ENCODE assay signal across 14 mouse cellular contexts in genomic region chr16:90384058-90384457, GRCm38 (mm10). TPM values are rescaled to one million over a fixed set of nuclear protein-coding genes. Genes with fewer than 3 reads are reported as not detected.
A peak's percentile ranks its signal among the peaks of the same experiment; 100 is the strongest.
DNase-seq lines count a peak whose midpoint lies in the region; ATAC-seq and TF ChIP-seq lines count a peak whose summit lies in the region.
"Had no signal": no experiment of that assay in that cellular context is flagged by ENCODE, and none has a peak within 500 bp of the region (broad histone marks: within the 10 kb centered on the region; RNA-seq: fewer than 3 reads in every experiment).

No protein-coding gene starts in this region.

- H3K36me3 ChIP-seq in forebrain, embryonic 15.5 days, result no peaks in the 10 kb centered on the region
- no peaks in the 10 kb centered on the region for H3K36me3 ChIP-seq in forebrain, embryonic 13.5 days (ENCODE audit: poor library complexity, severe bottlenecking)
- H3K36me3 ChIP-seq in midbrain, postnatal 0 days (ENCODE audit: insufficient read depth, low read length), result no peaks in the 10 kb centered on the region
- H3K36me3 ChIP-seq in midbrain, embryonic 13.5 days, result no peaks in the 10 kb centered on the region
- H3K36me3 ChIP-seq: liver, embryonic 15.5 days; stomach, embryonic 15.5 days had no signal

- TF ChIP-seq CTCF in midbrain, postnatal 0 days (IDR thresholded peaks at IDR 0.05), result no peak

- WGBS in forebrain, embryonic 15.5 days, result 70% methylated on average over 3 of the region's 3 CpGs
- WGBS in forebrain, embryonic 13.5 days, result 85% methylated on average over 3 of the region's 3 CpGs
- WGBS in midbrain, postnatal 0 days, result 63% methylated on average over 3 of the region's 3 CpGs
- WGBS in midbrain, embryonic 13.5 days, result 87% methylated on average over 3 of the region's 3 CpGs

- H3K9ac ChIP-seq in forebrain, embryonic 15.5 days (replicated peaks), result no peak overlapping the region
- H3K9ac ChIP-seq in forebrain, embryonic 13.5 days, result no peak overlapping the region
- H3K9ac ChIP-seq in midbrain, postnatal 0 days (replicated peaks; ENCODE audit: low read length, poor library complexity, severe bottlenecking), result no peak overlapping the region
- H3K9ac ChIP-seq in midbrain, embryonic 13.5 days (replicated peaks), result no peak overlapping the region
- H3K9ac ChIP-seq: liver, embryonic 15.5 days; stomach, embryonic 15.5 days had no signal

- peaks cover 35% of the 10 kb centered on the region for H3K4me1 ChIP-seq in forebrain, embryonic 15.5 days
- peaks cover 37% of the 10 kb centered on the region for H3K4me1 ChIP-seq in forebrain, embryonic 13.5 days
- peaks cover 11% of the 10 kb centered on the region; the same call in 1 of the 2 replicates for H3K4me1 ChIP-seq in midbrain, postnatal 0 days (ENCODE audit: insufficient read depth, low read length)
- H3K4me1 ChIP-seq in midbrain, embryonic 13.5 days (replicated peaks), result peaks cover 35% of the 10 kb centered on the region

- no peaks in the 10 kb centered on the region for H3K9me3 ChIP-seq in forebrain, embryonic 15.5 days
- no peaks in the 10 kb centered on the region; the same call in 1 of the 2 replicates for H3K9me3 ChIP-seq in forebrain, embryonic 13.5 days (replicated peaks)
- H3K9me3 ChIP-seq in midbrain, postnatal 0 days (ENCODE audit: low read length), result no peaks in the 10 kb centered on the region
- no peaks in the 10 kb centered on the region for H3K9me3 ChIP-seq in midbrain, embryonic 13.5 days
- H3K9me3 ChIP-seq: liver, embryonic 15.5 days; midbrain, embryonic 10.5 days; stomach, embryonic 15.5 days had no signal

- DNase-seq in kidney, adult 9 months, result peak; percentile 56
- no peak for DNase-seq in kidney, postnatal 4 days
- peak; percentile 45 for DNase-seq in midbrain, postnatal 0 days (ENCODE audit: low spot score)
- no peak for DNase-seq in urinary bladder, adult 2 months (ENCODE audit: low spot score)
- DNase-seq: cerebellum, adult 11-12 months; thymus, postnatal 14 days had no signal

- H3K27me3 ChIP-seq in forebrain, embryonic 15.5 days, result no peaks in the 10 kb centered on the region
- no peaks in the 10 kb centered on the region for H3K27me3 ChIP-seq in forebrain, embryonic 13.5 days
- 0 out of 2 replicates have a peak, but pooled peaks cover 5% of the 10 kb centered on the region for H3K27me3 ChIP-seq in midbrain, postnatal 0 days (ENCODE audit: insufficient read depth, low read length)
- peaks cover 32% of the 10 kb centered on the region for H3K27me3 ChIP-seq in midbrain, embryonic 13.5 days
- H3K27me3 ChIP-seq: stomach, embryonic 15.5 days had no signal

- no peak for ATAC-seq in forebrain, embryonic 15.5 days (replicated peaks)
- ATAC-seq in forebrain, embryonic 13.5 days, result no peak
- no peak for ATAC-seq in midbrain, postnatal 0 days (ENCODE audit: low FRiP score)
- ATAC-seq in midbrain, embryonic 13.5 days, result no peak
- ATAC-seq: CD4-positive, CD25-positive, alpha-beta regulatory T cell, adult 4 months; inflammation-experienced regulatory T-cells, adult 6 months had no signal

- 0 out of 2 replicates have a peak overlapping the region, but pooled peaks have one; percentile 99 for H3K27ac ChIP-seq in forebrain, embryonic 15.5 days (replicated peaks)
- no peak overlapping the region for H3K27ac ChIP-seq in forebrain, embryonic 13.5 days
- H3K27ac ChIP-seq in midbrain, postnatal 0 days (ENCODE audit: low read depth, low read length), result no peak overlapping the region
- no peak overlapping the region for H3K27ac ChIP-seq in midbrain, embryonic 13.5 days
- H3K27ac ChIP-seq: liver, embryonic 15.5 days; stomach, embryonic 15.5 days had no signal

- no peak overlapping the region for H3K4me3 ChIP-seq in forebrain, embryonic 15.5 days
- H3K4me3 ChIP-seq in forebrain, embryonic 13.5 days, result no peak overlapping the region
- no peak overlapping the region for H3K4me3 ChIP-seq in midbrain, postnatal 0 days (ENCODE audit: low read depth, low read length)
- H3K4me3 ChIP-seq in midbrain, embryonic 13.5 days (replicated peaks), result no peak overlapping the region
- H3K4me3 ChIP-seq: liver, embryonic 15.5 days had no signal

- H3K4me2 ChIP-seq in forebrain, embryonic 15.5 days (replicated peaks), result no peak overlapping the region
- H3K4me2 ChIP-seq in forebrain, embryonic 13.5 days, result no peak overlapping the region
- no peak overlapping the region for H3K4me2 ChIP-seq in midbrain, postnatal 0 days (ENCODE audit: low read depth, low read length, poor library complexity, severe bottlenecking)
- no peak overlapping the region for H3K4me2 ChIP-seq in midbrain, embryonic 13.5 days (replicated peaks)

RNA-seq across cellular contexts. Expression of gene Hunk, which starts 1.8 kb away (rescaled TPM):
- polyA plus RNA-seq in forebrain, embryonic 15.5 days (2015; fragmentation: Nextera tagmentation; extraction: Ambion mirVana), result 11.8 and 13.6 TPM in 2 replicates
- 10.3 and 11.1 TPM in 2 replicates for polyA plus RNA-seq in forebrain, embryonic 13.5 days (2015; fragmentation: Nextera tagmentation; extraction: Ambion mirVana)
- 12.8 and 14.4 TPM in 2 replicates for total RNA-seq in midbrain, postnatal 0 days (2014; rRNA removed)
- 3.2 and 3.9 TPM in 2 replicates for polyA plus RNA-seq in midbrain, postnatal 0 days (2015; fragmentation: Nextera tagmentation; extraction: Ambion mirVana)
- 6.5 and 8.5 TPM in 2 replicates for polyA plus RNA-seq in midbrain, embryonic 13.5 days (2015; fragmentation: Nextera tagmentation; extraction: Ambion mirVana)
- 3.2 and 4.0 TPM in 2 replicates for polyA plus RNA-seq in urinary bladder, adult 2 months (2012; rRNA removed)
- polyA plus RNA-seq: CD4-positive, CD25-positive, alpha-beta regulatory T cell, adult 4 months had no signal

Comparison
In these comparisons a context has a peak if more than half of its experiments do, and no peak if none do; other contexts are left out.
1. DNase-seq: peak in kidney, adult 9 months (single experiment) and midbrain, postnatal 0 days (single experiment); none in kidney, postnatal 4 days (0 of 2) and urinary bladder, adult 2 months (single experiment).